Mouse (Mus musculus) MEL (cell line): ENCODE results near the gene Foxn3.

Experiments used
- BHLHE40 ChIP-seq: IDR thresholded peaks from 2 replicates; pipeline ENCODE4 v1.6.1; 2012; ENCODE audit warnings: low read depth, mild to moderate bottlenecking, inconsistent platforms, low read length, improper control_type of control experiment, borderline replicate concordance
- CHD1 ChIP-seq: IDR thresholded peaks from 2 replicates; pipeline ENCODE4 v1.6.1; 2012; ENCODE audit warnings: low read depth, mild to moderate bottlenecking, inconsistent platforms, low read length, improper control_type of control experiment
- CHD2 ChIP-seq: IDR thresholded peaks from 2 replicates; pipeline ENCODE4 v1.6.1; 2011; ENCODE audit warnings: low read length, improper control_type of control experiment
- CTCF ChIP-seq, 3 experiments: IDR thresholded peaks in 2 of 3; conservative IDR thresholded peaks in 1 of 3; 2 replicates each; pipeline ENCODE4 v1.5.1; 2011 to 2012; ENCODE audit warnings: low read length in 3 of 3, low read depth in 2 of 3, mild to moderate bottlenecking in 2 of 3, improper control_type of control experiment in 1 of 3, inconsistent platforms in 1 of 3, mixed read lengths in 1 of 3, moderate library complexity in 1 of 3; ENCODE audit not compliant: control insufficient read depth in 1 of 3, insufficient read depth in 1 of 3, poor library complexity in 1 of 3, severe bottlenecking in 1 of 3
- EP300 ChIP-seq, 2 experiments: IDR thresholded peaks; 2 replicates each; pipeline ENCODE4 v1.6.1; 2011; ENCODE audit warnings: improper control_type of control experiment in 2 of 2, low read length in 2 of 2, low read depth in 1 of 2, mild to moderate bottlenecking in 1 of 2
- GABPA ChIP-seq: IDR thresholded peaks from 2 replicates; pipeline ENCODE4 v1.6.1; 2012; ENCODE audit warnings: low read depth, mild to moderate bottlenecking, inconsistent platforms, low read length, improper control_type of control experiment, moderate library complexity
- JUND ChIP-seq: IDR thresholded peaks from 2 replicates; pipeline ENCODE4 v1.6.1; 2011; ENCODE audit warnings: low read depth, mild to moderate bottlenecking, improper control_type of control experiment, low read length
- MAZ ChIP-seq: IDR thresholded peaks from 2 replicates; pipeline ENCODE4 v1.6.1; 2012; ENCODE audit warnings: low read depth, mild to moderate bottlenecking, inconsistent platforms, low read length, improper control_type of control experiment
- POLR2A ChIP-seq, 2 experiments: IDR thresholded peaks; 2 replicates each; pipeline ENCODE4 v1.6.1; 2011 to 2012; ENCODE audit warnings: low read length in 2 of 2, mild to moderate bottlenecking in 2 of 2, control low read depth in 1 of 2, improper control_type of control experiment in 1 of 2, low read depth in 1 of 2, moderate library complexity in 1 of 2; ENCODE audit not compliant: control insufficient read depth in 1 of 2, insufficient read depth in 1 of 2, poor library complexity in 1 of 2
- POLR2AphosphoS2 ChIP-seq: IDR thresholded peaks from 2 replicates; pipeline ENCODE4 v1.6.1; 2011; ENCODE audit warnings: low read length, improper control_type of control experiment
- ZC3H11A ChIP-seq: IDR thresholded peaks from 2 replicates; pipeline ENCODE4 v1.6.1; 2012; ENCODE audit warnings: low read depth, mild to moderate bottlenecking, inconsistent platforms, low read length, improper control_type of control experiment
- ZMIZ1 ChIP-seq: IDR thresholded peaks from 2 replicates; pipeline ENCODE4 v1.6.1; 2012; ENCODE audit warnings: low read depth, mild to moderate bottlenecking, inconsistent platforms, low read length, improper control_type of control experiment, moderate library complexity

- TF ChIP-seq POLR2A (IDR thresholded peaks at IDR 0.05; ENCODE audit: control insufficient read depth in 1 of 2, insufficient read depth in 1 of 2, low read depth in 1 of 2, low read length in 2 of 2, poor library complexity in 1 of 2) (no peak), ZMIZ1 (no peak), BHLHE40 (no peak), CTCF (IDR thresholded peaks at IDR 0.05 in 2 of 3, conservative IDR thresholded peaks at IDR 0.05 in 1 of 3; ENCODE audit: control insufficient read depth in 1 of 3, insufficient read depth in 1 of 3, low read depth in 2 of 3, low read length in 3 of 3, poor library complexity in 1 of 3, severe bottlenecking in 1 of 3) (no peak), MAZ (no peak), CHD1 (no peak), EP300 (IDR thresholded peaks at IDR 0.05; ENCODE audit: low read depth in 1 of 2, low read length in 2 of 2) (no peak), GABPA (no peak), JUND (no peak), ZC3H11A (no peak), CHD2 (no peak), POLR2AphosphoS2 (no peak)
These were observed 248.6 kb downstream of the Foxn3 start for GRCm38 (mm10) chr12:99314817-99315216.
